Mouse (Mus musculus): ENCODE results near the gene Stat3. TPM values are rescaled to one million over a fixed set of nuclear protein-coding genes. Genes with fewer than 3 reads are reported as not detected.

The Stat3 gene
- total RNA-seq, 2 experiments from 2014 or later, result 32.1 to 36.7 TPM

DNA sequence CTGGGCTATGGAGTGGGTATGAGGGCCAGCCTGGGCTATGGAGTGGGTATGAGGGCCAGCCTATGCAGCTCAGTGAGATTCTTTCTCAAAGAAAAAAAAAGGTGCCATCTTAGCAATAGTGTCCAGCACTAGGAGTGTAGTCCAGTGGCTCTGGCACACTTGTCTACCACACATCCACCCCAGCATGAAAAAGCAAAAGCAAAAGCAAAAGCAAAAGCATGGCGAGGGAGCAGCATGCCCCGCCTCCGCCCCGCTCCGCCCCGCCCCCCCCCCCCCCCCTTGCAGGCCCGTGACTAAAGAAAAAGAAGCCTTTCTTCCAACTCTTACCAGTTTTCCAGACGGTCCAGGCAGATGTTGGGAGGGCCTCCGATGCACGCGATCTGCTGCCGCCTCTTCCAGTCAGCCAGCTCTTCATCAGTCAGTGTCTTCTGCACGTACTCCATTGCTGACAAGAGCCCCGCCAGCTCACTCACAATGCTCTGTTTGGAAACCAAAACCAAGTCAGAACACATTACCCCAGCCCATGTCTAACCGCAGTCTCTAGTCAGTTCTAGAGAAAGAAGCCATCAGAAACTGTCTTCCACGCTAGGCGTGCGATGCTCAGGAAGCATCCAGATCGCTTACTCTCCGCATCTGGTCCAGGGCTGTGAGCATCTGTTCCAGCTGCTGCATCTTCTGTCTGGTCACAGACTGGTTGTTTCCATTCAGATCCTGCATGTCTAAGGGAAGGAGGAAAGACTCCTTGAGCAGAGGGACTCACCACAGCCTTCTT is 34.6 kb downstream of the Stat3 start:
- no peak for DNase-seq (ENCODE audit: extremely low spot score in 1 of 2, low spot score in 2 of 2)
- intact Hi-C loops (cut with DNase I), result no loop called here

DNA sequence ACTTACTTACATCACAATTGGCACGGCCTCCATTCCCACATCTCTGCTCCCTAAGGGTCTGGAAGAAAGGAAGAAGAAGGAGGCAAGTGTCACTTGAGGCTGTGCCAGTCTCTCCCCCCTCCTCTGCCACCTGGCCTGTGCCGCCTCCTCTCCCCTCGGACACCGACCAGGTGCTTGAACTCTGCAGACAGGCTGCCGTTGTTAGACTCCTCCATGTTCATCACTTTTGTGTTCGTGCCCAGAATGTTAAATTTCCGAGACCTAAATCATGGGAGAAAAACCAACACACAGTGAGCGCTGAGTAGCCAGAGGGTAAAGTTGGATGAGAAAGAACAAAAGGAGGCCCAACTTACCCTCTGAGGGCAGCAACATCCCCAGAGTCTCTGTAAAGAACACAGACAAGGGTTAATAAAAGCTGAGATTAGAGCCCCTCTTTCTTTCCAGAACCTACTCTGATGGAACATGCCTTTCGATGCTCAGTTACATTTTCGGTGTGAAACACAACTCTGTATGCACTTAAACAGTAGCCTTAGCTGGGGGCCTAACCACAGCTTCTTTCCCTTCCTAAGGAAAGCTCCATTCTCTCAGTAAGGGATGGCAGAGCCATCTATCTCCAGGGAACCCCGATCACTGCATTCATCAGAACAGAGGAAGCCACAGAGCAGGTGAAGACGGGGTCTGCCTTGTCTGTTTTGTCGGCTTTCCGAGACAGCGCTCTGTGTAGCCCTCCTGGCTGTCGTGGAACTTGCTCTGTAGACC is 40.7 kb downstream of the Stat3 start:
- intact Hi-C loops (cut with DNase I), result no loop called here

DNA sequence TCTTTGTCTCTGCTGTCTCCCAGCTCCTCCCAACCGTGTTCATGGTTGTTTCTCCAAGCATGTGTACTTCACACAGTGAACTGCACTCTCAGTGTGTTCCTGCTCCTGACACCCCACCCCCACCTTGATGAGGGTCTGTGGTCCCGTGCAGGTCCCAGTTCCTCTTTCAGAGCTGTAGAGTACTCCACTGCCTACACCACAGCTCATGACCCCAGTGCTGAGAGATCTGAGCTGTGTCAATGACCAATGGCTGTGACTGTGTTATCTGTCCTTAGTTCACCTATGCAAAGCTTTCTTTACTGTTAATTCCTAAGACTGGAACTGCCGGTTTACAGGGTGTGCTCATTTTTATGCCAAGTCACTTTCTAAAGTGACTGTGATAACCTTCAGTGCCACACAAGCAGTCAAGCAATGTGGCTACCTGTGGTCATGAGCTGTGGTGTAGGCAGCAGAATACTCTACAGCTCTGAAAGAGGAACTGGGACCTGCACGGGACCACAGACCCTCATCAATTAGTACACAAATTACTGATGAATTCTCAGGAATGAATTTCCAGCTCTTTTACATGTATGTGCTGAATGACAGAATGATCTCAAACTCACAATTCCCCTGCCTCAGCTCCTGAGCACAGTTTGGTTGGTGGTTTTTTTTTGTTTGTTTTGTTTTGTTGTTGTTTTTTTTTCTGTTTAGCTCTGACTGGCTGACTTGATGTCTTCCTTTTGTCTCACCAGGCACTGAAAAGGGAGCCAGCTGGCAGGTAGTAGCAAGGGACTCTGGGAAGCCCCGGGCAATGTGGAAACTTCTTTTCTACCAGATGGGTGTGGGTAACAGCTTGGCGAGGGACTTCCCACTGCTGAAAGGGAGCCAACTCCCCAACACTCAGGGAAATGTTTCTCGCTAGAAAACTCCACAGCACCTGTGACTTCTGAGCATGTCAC is 41.8 kb downstream of the Stat3 start:
- intact Hi-C loops (cut with DNase I), result no loop called here
- peak in 1 of 2 experiments; percentile 48 for DNase-seq (ENCODE audit: extremely low spot score in 1 of 2, low spot score in 2 of 2)

More for the DNA sequence above, 40.7 kb downstream of the Stat3 start:
- no peak for DNase-seq (ENCODE audit: extremely low spot score in 1 of 2, low spot score in 2 of 2)

DNA sequence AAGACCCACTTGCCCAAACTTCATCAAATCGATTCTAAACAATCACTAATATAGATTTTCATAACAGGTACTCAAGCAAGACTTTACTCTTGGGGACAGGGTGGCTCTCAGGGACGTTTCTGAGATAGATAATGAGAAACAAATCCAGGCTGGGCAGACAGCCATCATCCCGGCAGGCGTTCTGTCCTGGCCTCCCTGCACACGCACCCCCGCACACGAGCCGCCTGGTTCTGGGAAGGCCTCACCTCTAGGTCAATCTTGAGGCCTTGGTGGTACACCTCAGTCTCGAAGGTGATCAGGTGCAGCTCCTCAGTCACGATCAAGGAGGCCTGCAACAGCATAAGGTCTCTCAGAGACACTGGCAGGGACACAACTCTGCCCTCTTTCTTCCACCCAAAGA is 43.3 kb downstream of the Stat3 start:
- intact Hi-C loops (cut with DNase I), result no loop called here
- DNase-seq (ENCODE audit: extremely low spot score in 1 of 2, low spot score in 2 of 2), result no peak

DNA sequence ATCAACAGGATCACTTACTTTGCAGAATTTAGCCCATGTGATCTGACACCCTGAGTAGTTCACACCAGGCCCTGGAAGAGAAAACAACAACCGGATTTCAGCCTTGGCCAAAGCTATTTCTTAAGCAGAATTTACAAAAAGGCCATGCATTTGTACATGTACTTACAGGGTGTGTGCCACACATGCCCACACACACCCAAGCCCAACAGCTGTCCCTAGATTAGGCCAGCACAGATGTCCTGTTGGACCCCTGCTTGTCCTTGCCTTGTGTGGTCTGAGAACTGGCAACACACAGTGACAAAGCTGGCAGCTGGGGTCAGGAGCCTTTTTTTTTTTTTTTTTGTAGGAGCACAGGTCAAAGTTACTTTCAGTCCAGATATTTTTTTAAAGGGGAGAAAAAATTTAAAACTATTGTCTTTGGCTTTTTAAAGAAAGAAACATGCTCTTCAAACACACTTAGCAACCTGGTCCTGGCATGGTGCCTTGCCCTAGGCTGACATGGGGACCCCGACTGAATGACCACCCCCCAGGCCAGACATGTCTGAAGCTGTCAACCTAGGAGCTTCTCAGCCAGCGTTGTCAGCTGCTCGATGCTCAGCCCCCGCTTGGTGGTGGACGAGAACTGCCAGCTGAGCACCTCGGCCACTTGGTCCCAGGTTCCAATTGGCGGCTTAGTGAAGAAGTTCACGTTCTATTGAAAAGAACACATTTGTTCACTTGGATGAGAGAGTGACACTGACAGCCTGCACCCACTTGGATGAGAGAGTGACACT is 45.0 kb downstream of the Stat3 start:
- no peak for DNase-seq (ENCODE audit: extremely low spot score in 1 of 2, low spot score in 2 of 2)
- intact Hi-C loops (cut with DNase I), result no loop called here

DNA sequence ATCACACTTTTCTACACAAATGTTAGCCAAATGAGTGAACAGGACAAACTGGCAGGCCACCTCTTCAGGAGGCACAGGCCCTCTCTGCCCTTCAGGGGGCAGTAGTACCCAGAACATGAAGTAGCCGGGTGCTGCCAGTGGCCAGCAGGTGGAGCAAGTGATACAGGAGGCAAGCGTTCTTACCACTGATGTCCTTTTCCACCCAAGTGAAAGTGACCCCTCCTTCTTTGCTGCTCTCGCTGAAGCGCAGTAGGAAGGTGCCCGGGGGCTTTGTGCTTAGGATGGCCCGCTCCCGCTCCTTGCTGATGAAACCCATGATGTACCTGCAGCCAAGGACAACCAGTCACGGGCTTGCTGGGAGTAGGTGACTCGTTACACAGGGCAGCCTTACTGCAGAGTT is 45.9 kb downstream of the Stat3 start:
- peak; percentile 72 to 91 for DNase-seq (ENCODE audit: extremely low spot score in 1 of 2, low spot score in 2 of 2)
- intact Hi-C loops (cut with DNase I), result loop anchor here (1.0 kb wide), 1 partner anchor 64 kb away; no protein-coding TSS in a partner anchor

DNA sequence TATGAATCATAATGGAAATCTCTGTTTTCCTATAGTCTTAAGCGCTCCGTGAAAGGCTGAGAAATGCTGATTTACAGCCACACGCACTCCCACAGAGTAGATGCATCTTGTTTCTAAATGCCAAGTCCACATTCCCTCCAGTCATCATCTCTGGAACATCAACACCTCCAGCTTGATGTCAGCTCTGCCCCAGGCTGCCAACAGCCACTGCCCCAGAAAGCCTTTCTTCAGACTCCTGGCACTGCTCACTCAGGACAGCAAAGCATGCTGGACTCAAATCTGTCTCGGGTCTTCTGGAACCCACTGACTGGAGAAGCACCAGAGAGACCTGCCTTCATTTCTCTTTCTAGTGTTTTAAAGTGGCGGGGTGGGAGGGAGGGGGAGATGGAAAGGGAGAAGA is 46.9 kb downstream of the Stat3 start:
- intact Hi-C loops (cut with DNase I), result no loop called here
- no peak for DNase-seq (ENCODE audit: extremely low spot score in 1 of 2, low spot score in 2 of 2)

DNA sequence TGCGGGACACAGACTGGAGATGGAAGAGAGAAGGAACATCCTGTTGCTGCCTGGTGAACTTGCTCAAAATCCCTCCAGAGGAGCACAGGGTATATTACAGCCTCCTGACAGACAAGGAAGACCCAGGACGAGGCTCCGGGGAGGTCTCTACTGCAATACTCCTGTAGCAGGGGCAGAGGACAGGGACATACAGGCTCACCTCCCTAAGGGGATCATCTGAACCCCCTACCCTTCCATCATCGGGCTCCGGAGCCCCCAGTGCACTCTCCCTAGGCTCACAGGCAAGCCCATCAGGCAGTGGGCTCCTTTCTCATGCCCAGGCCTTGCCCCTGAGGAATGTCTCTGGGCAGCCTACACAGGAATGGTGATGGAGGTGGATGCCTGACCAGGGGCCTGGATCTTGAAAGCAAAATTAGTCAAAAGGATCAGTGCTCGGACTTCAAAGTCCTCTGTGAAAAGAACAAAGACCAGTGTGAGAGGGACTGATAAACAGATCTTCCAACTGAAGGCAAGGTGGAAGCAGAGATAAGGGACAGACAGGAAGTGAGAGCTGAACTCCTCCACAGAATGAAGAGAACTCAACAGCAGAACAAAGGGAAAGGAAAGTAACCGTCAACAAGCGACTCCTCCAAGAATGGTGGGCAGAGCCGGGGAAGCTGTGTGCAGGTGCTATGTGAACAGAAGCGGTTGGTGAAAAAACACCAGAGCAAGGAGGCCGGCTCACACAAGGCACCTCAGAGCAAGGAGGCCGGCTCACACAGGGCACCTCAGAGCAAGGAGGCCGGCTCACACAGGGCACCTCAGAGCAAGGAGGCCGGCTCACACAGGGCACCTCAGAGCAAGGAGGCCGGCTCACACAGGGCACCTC is 47.9 kb downstream of the Stat3 start:
- DNase-seq (ENCODE audit: extremely low spot score in 1 of 2, low spot score in 2 of 2), result no peak
- intact Hi-C loops (cut with DNase I), result no loop called here

DNA sequence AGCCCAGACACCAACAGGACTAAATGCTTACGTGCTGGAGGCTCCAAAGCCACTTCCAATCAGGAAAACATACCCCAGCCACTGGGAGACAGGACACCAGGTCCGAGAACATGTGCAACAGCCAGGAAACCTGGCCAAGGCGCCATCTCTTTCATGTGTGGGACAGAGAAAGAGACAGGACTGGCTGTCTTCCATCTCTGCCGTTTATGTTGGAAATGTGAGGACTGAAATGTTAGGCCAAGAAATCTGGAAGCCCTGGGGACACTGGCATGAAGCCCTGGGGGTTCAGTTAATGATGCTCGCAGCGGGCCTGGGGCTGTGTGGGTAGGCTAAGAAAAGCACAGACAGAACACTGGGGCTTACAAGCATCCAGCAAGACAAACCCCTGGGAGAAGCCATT is 48.9 kb downstream of the Stat3 start:
- intact Hi-C loops (cut with DNase I), result no loop called here
- peak in 1 of 2 experiments; percentile 46 for DNase-seq (ENCODE audit: extremely low spot score in 1 of 2, low spot score in 2 of 2)

DNA sequence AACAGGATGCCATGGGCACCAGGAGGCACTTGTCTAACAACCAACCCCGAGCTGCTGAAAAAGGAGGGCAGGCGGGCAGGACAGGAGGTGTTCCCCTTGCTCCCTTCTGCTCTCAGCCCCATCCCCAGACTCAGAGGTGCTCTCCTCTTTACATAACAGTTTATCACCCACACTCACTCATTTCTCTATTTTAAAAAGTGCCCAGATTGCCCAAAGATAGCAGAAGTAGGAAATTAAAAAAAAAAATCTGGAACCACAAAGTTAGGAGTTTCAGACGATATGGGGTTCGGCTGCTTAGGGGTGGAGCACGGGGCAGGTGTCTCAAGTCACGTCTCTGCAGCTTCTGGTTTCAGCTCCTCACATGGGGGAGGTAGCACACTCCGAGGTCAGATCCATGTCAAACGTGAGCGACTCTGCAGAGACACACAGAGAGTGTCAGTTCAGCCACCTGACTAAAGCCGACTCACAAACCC is 51.0 kb downstream of the Stat3 start:
- intact Hi-C loops (cut with DNase I), result no loop called here
- no peak for DNase-seq (ENCODE audit: extremely low spot score in 1 of 2, low spot score in 2 of 2)

DNA sequence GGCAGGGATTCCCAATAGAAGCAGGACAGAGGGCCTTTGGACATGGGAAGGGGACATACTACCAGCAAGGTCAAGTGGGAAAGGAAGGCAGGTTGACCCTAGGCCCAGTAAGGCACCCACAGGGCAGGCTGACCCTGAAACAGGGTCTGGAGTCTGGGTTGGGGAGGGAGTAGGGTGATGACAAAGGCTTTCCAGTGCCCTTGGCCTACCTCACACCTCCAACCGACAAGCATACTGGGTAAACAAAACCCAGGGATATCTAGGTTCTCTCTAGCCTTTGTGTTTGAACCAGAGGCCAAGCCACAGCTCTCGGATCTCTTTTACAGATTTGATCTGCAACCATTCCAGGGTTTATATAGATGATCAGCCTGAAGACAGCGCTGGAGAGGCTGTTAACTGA is 51.6 kb downstream of the Stat3 start:
- DNase-seq (ENCODE audit: extremely low spot score in 1 of 2, low spot score in 2 of 2), result no peak
- intact Hi-C loops (cut with DNase I), result no loop called here

DNA sequence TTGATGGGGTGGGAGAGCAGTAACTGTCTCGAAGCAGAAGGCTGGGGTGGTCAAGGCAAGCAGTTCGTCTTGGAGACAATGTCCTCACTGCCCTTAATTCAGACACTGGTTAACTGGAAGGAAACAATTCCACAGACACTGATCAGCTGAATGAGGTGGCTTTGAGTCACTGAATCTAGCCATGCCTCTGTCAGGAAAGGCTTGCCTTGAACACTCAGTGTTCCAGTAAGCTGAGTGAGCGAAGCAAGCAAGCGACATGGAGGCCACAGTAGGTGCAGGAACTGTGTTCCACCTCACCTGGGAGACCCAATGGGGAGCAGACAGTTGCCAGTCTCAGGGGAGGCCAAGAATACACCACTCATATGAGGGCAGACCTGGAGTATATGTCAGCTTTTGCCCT is 52.1 kb downstream of the Stat3 start:
- DNase-seq (ENCODE audit: extremely low spot score in 1 of 2, low spot score in 2 of 2), result no peak
- intact Hi-C loops (cut with DNase I), result no loop called here

DNA sequence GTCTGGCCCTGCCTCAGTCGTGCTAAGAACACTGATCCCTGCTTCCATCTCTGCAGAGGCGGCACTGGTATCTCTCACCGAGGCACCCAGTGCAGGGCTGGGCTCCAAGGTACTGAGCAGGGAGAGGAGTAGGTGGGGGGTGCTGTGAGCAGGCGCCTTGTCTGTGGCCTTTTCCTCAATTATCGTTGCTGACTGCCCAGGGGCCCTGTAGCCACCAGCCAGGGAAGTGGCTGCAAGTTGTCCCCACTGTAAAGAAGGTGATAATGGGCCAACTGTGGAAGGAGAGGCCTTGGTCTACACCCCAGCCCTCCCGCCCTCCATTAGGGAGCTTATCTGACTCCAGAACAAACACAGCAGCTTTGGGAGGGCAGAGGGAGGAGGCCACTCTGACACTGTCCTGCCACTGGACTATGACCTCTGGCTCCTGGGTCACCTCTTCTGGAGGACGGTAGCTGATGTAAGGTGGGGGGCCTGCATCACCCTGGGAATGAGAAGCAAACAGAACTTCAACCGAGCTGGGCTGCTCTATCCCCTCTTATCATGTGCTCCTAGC is 53.1 kb downstream of the Stat3 start:
- intact Hi-C loops (cut with DNase I), result no loop called here

DNA sequence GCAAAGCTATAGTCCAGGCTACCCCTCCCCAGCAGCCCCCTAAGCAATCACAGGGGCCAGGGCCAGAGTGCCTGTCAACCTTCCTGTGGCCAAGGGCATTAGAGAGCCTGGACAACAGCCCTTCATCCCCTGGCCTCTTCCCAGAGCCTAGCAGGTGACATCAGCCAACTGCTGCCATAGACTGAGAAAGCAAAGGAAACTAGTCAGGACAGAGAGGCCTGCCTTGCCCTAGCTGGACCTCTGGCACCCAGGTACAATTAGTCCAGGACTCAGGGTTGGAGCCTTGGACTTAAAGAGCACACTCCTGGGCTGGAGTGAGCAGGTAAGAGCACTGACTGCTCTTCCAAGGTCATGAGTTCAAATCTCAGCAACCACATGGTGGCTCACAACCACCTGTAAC is 53.9 kb downstream of the Stat3 start:
- no peak for DNase-seq (ENCODE audit: extremely low spot score in 1 of 2, low spot score in 2 of 2)
- intact Hi-C loops (cut with DNase I), result no loop called here

More for the DNA sequence above, 53.1 kb downstream of the Stat3 start:
- DNase-seq (ENCODE audit: extremely low spot score in 1 of 2, low spot score in 2 of 2), result no peak

DNA sequence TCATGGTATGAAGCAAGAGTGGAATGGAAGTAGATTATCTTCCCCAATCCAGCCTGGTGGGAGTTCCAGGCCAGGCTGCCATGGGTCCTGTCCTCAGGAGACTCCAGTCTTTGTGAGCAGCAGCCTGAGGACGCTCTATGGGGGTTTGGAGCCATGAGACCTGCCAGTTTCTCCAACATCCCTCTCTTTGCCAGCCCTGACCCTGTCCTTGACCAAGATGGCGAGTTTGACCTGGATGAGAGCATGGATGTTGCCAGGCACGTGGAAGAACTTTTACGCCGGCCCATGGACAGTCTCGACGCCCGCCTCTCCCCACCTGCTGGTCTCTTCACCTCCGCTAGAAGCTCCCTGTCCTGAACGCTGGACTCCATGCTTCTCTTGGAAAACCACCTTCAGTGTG is 55.7 kb downstream of the Stat3 start:
- no peak for DNase-seq (ENCODE audit: extremely low spot score in 1 of 2, low spot score in 2 of 2)
- intact Hi-C loops (cut with DNase I), result no loop called here

DNA sequence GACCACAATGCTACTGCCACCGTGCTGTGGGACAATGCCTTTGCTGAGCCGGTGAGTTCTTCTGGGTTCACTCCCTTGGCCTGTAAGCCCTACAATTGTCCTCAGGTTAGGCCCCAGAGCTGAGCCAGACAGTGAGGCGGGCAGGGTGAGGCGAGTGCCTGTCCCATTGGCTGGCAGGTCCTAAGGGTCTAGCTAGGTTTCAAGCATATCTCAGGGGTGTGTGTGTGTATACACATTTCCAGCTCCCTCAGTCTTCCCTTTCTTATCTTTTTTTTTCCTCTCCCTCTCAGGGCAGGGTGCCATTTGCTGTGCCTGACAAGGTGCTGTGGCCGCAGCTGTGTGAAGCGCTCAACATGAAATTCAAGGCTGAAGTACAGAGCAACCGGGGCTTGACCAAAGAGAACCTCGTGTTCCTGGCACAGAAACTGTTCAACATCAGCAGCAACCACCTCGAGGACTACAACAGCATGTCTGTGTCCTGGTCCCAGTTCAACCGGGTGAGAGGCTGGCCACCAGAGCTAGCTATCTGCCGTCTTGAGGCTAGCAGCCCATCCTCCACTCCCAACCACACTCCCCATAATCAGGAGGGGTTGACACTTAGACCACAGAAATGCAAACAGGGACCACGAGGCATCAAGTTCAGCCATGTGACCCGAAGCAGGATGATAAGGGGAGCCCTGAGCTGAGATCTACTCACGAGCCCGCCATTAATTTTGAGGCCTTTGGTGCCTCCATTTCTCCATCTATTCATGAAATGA is 59.8 kb downstream of the Stat3 start:
- no peak for DNase-seq (ENCODE audit: extremely low spot score in 1 of 2, low spot score in 2 of 2)
- intact Hi-C loops (cut with DNase I), result no loop called here

DNA sequence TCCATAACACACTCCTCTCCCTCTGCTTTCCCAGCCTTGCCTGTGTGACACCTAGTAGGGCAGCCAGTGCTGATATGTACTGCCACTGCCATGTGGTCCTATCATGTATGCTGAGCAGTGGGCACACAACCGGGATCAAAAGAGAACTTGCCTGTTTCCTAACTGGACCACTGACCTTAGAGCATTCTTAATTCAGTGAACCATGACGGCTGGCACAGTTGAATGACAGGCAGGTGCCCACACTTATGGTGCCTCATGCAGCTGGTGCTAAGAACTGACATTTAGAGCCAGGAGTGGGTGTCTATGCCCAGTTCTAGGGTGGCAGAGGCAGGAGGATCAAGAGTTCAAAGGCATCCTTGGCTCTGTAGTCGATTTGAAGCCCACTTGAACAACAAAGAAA is 63.6 kb downstream of the Stat3 start:
- no peak for DNase-seq (ENCODE audit: extremely low spot score in 1 of 2, low spot score in 2 of 2)
- intact Hi-C loops (cut with DNase I), result no loop called here

Measured in left cerebral cortex, postnatal 10 days (tissue).